Mouse (Mus musculus): ENCODE results near the gene Prrc2b.

GRCm38 (mm10) chr2:32112548-32112947, 38.3 kb upstream of the Prrc2b start:
- TF ChIP-seq EP300 (IDR thresholded peaks at IDR 0.05; ENCODE audit: low read depth) (no peak), CTCF (IDR thresholded peaks at IDR 0.05; ENCODE audit: low read depth) (no peak)
